Mouse (Mus musculus) urinary bladder, postnatal 4 days (tissue): ENCODE results near the gene Kdelr3.

ENCODE experiments used
- DNase-seq, 2 experiments: peaks; one replicate each; pipeline ENCODE4 v3.0.0; 2021 to 2022; ENCODE audit warnings: low spot score in 2 of 2

Gene Kdelr3

GRCm38 (mm10) chr15:79516171-79517096, at the start of gene Kdelr3:
TSS of gene Kdelr3 (plus strand) at chr15:79516411.
- peak; percentile 84 to 85 for DNase-seq

DNA sequence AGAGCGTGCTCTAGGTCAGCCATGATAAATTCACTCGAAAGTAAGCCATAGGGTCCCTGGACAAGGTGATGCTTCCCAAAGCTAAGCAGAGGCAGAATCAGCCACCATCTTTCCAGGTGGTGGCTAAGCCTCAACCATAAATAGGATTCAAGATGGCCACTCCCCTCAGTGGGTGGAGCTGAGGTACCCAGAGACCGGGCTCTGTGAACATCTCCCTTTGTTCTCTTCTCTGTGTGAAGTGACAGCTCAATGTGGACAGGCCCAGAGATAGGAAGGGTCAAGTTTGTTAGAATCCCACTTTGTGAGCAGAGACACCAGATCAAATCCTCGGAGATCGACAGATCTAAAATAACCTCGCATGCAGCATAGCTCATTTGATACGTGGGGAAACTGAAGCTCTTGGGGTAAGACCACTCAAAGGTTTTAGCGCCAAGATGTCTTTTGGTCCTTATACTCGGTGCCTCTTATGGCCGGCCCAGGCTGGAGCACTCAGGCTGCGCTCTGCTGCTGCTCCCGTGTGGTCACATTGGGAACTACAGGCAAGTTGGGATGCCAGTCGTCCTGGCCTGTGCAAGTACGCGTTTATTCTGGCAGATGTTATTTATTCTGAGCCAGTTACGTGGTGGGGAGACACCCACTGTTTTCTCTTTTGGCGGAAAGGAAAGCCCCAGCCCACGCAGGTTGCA, 49.5 kb upstream of the Kdelr3 start:
- peak; percentile 74 to 88 for DNase-seq

DNA sequence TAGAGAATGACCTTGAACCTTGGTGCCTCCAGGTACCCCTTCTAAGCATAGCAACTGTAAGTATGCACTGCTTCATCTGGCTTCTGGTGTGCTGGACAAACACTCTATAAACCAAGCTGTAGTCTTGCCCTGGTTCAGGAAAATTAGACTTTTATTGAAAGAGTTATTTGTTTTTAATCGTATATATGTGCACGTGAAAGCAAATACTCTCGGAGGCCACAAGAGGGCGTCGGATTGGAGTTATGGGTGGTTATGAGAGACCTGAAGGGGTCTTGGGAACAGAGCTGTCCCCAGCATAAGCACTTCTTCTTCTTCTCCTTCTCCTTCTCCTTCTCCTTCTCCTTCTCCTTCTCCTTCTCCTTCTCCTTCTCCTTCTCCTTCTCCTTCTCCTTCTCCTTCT, 46.6 kb upstream of the Kdelr3 start:
- DNase-seq: no peak

DNA sequence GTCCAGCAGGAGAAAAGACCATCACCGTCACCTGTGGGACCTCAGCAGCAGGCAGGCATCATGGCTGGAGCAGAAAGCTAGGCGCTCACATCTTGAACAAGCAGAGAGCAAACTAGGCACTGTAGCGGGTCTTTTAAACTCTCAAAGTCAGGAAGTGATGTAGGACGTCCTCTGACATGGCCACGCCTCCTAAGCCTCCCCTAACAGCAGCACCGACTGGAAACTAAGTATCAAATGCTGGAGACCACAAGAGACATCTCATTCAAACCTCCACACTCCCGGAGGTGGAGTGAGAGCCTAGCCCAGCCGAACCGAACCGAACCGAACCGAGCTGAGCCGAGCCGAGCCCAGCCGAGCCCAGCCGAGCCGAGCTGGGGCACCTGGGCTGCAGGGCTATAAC, 45.6 kb upstream of the Kdelr3 start:
- DNase-seq: no peak

- DNase-seq: no peak
Measured at GRCm38 (mm10) chr15:79471095-79471494, 45.1 kb upstream of the Kdelr3 start.

DNA sequence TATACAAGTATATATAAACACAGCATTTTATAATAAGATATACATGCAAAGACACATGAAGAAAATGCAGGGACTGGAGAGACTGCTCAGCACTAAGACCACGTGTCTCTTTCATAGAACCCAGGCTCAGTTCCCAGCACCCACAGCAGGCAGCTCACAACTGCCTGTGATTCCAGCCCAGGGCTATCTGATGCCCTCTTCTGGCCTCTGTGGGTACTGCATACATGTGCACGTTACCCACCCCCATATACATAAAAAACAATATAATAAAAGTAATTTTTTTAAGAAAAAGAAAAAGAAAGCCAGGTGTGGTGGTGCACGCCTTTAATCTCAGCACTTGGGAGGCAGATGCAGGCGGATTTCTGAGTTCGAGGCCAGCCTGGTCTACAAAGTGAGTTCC, 43.2 kb upstream of the Kdelr3 start:
- no peak for DNase-seq

DNA sequence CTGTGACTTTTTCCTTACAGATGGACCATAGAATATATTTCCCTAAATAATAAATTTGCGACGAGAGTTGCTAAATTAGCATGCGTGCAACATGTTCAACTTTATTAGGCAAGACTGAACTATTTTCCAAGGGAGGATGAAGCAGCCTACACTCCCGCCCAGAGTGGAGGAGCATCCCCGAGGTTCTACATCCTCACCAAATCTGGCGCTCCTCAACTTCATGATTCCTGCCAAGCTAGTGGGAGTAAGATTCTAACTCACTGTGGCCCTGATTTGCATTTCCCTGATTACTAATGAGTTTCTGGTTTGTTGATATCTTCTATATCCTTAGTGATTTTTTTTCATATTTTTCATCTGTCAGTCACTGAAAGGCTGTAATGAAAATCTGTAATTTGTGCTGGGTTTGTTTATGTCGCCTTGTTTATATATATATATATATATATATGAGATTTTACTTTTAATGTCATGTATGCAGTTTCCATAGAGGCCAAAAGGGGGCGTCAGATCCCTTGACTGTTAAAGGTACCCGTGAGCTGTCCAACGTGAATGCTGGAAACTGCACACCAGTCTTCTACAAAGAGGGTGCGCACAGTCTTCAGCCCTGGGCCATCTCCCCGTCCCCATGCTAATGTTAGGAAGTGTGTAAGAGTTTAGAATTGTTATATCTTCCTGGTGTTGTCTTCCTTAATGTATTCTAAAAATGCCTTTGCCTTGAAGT, 42.4 kb upstream of the Kdelr3 start:
- no peak for DNase-seq

DNA sequence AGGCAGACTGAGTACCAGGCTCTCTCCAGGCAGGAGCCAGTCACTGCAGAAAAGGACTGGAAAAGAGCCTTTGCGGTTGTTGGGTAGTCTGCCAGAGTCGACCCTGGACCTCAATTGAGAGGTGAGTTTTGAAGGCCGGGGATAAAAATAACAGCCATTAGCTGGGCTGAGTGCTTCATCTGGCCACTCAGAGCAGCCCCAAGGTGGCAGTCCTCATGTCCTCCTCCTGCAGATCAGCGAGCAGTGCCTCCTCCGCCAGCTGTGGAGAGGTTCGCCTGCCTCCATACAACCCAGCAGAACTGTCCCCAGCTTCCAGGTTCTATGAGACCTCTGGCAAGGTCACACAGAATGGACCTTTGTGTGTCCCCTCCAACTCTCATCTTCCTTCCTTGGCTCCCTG, 39.0 kb upstream of the Kdelr3 start:
- no peak for DNase-seq

DNA sequence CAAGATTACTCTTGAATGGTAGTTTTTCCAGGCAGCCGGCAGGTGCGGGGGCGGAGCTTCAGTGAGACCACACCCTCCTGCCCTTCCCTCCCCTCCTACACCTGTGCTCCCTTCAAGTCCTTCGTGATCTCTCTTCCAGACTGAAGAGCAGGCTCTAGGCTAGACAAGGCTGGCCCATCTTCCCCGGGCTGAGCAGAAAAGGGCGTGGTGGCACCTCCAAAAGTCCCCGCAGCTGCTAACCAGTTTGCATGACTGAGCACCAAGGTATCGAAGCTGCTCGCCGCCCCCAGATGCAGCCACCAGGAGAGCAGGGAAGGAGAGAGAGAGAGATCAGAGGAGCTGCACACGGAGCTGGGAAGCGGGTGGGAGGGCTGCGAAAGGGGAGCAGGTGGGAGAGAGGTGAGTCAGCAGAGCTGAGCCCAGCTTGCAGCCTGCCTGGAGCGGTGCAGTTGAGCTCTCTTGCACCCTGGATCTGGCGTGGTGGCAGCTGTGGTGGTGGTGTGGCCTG, 35.0 kb upstream of the Kdelr3 start:
- no peak for DNase-seq

DNA sequence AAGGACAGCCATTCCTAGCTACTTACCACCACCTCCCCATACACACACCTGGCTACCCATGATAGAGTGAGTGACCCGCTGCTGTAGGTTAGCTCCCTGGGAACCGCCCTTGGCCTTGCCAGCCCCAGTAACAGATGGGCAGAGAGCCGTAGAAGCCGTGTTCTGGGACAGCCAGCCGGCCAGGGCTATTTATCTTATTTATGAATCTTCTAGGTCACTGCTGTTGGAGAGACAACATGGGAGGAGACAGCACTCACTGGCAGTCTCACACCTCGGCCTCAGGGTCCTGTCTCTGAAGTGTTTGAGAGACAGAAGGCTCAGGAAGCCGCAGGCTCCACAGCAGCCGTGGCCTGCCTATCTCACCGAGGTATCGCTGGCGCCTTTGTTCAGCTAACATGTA, 26.7 kb upstream of the Kdelr3 start:
- no peak for DNase-seq

- no peak for DNase-seq
Measured at GRCm38 (mm10) chr15:79493527-79493926, 22.7 kb upstream of the Kdelr3 start.

DNA sequence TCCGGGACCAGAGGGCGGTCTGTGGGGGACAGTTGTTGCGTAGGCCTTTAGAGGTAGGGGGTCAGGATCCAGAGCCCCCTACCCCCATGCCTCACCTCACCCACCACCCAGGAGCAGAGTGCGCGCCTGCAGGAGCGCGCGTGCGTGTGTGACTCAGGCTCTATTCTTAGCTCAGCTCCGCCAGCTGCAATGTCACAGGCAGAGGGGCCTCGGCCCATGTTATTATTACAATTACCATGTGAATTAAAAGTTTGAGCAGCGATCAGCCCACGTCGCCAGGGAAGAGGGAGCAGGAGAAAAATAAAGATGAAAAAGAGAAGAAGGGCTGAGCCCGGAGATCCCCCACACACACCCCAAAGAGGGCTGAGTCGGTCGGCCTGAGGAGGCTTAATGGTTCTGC, 16.1 kb upstream of the Kdelr3 start:
- DNase-seq: no peak

DNA sequence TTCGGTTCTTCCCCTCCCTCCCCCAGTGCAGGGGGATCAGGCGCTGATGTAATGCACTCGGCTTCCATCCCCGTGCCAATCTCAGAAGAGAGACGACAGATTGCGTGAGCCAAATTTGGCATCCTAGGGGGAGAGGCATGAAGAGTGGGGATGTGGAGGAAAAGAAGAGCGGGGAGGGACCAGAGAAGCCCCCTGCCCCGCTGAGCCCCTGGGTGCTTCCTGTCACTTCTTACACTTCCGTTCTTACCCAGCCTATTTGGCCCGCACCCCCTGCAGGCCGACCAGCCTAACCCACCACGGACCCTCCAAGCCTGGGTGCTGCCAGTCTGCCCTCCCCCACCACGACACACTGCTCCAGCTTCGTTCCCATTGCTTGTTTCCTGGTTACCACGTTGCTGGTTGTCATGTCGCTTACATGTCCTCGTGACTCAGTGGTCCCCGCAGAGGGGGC, 13.3 kb upstream of the Kdelr3 start:
- DNase-seq: no peak

GRCm38 (mm10) chr15:79503438-79503837, 12.8 kb upstream of the Kdelr3 start:
- no peak for DNase-seq

DNA sequence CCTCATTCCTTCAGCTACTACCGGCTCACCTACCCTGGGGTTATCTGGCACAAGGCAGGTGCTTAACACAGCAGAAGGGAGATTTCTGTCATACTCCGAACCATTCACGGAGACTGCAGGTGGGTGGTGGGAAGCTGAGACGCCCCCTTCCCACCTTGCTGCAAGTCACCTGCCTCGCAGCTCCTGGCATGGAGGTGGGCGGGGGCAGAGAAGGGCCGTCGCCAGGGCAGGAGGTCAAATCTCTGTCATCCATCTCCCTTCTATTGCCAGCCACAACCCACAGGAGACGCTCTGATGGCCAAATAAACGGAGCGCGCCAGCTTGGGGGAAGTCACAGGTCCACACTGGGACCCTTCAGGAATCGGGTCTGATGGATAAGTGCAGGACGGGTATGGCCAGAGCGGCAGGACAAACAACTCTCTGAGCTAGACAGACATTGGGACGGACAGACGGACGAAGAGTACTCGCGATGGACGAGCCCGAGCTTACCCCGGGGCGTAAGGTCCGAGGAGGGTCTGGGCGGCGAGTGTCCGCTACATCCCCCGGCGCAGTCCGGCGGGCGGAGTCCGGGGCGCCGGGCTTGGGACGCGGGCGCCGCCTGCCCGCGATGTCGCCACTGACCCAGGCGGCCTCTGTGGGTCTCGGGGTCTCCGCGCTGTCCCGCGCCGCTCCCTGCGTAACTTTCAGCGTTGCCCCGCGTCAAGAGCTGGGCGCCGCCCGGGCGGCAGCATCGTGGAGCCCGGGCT, 11.3 kb upstream of the Kdelr3 start, which contains the start of gene Kcnj4:
Gene Kcnj4, minus strand, starts transcription at position 535 of the 746 bp plus-strand sequence.
- no peak for DNase-seq

GRCm38 (mm10) chr15:79505616-79506283, 10.5 kb upstream of the Kdelr3 start:
- peak; percentile 48 to 70 for DNase-seq

GRCm38 (mm10) chr15:79506460-79506859, 9.8 kb upstream of the Kdelr3 start:
- no peak for DNase-seq

DNA sequence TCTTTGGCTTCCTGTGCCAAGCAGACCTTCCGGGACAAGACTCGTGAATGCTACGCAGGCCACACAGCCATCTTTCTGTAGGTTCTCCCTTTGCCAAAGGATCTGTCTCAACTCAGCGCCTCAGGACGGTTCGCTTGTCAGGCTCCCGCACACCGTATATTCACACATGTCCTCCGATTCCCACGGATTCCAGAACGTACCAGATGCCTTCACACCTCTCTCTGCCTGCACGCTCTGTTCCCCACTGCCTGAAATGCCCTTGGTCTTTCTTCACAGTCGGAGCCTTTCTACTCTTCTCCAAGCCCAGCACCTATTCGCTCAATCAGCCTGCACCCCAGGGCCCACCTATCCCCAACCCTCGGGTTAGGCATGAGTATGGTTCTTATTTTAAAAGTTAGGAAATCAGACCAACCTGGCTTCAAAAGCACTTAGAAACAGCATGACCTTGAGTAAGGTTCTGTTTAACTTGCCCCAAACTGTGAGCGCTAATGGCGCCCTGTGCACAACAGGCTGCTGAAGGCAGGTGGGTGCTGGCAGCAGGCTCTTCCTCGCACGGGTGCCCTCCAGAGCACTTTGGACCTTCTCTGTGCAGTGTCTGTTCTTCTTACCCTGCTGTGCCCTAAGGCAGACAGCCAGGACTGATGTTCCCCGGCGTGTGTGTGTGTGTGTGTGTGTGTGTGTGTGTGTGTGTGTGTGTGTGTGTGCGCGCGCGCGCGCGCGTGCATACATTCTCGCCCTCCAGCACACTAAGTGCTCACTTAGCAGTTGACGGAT, 9.0 kb upstream of the Kdelr3 start:
- DNase-seq: no peak

GRCm38 (mm10) chr15:79509998-79510397, 6.2 kb upstream of the Kdelr3 start:
- DNase-seq: no peak

- DNase-seq: no peak
Measured at GRCm38 (mm10) chr15:79510425-79510824, 5.8 kb upstream of the Kdelr3 start.
